Mouse (Mus musculus) kidney, adult 18-20 months (tissue): Measurements from ENCODE around the gene Myo3a.

ENCODE experiments used
- DNase-seq: peaks from one replicate; pipeline ENCODE4 v3.0.0; 2021

Myo3a gene

DNA sequence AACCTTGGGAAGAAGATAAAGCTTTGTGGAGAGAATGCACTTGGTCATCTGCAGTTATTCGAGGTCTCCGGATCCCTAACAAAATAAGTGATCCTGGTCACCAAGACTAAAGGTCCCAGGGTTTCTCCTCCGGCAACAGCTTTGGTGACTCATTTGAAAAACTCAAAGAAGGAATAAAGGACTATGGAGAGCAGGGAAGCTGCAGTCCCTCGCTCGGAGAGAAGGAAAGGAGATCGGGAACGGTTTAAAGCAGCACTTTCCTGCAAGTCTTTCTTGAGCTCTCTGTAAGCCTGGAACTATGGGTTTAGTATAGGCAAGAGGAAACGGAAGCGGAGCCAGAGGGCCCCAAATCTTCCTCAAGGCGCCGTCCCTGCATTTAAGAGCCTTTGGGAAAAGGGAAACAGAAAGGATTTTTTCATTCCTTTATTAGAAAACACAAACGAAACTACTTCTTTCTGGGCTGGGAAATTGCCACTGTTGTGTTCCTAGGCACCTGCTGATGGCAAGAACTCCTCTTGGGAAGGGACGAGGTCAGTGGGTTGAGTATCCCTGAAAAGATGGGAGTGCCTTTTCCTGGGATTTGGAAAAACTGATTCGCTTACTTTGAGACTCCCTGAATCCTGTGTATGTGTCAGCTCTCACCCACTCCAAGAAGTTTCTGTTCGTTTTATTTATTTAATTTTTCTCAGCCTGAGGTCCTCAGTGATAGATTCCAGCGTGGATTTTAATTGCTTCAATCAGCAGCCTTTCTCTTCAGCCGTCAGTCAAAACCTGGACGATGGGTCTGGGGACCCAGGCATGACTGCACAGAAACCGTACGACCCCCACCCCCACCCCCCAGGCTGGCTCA, 393.9 kb downstream of the Myo3a start:
- no peak for DNase-seq

DNA sequence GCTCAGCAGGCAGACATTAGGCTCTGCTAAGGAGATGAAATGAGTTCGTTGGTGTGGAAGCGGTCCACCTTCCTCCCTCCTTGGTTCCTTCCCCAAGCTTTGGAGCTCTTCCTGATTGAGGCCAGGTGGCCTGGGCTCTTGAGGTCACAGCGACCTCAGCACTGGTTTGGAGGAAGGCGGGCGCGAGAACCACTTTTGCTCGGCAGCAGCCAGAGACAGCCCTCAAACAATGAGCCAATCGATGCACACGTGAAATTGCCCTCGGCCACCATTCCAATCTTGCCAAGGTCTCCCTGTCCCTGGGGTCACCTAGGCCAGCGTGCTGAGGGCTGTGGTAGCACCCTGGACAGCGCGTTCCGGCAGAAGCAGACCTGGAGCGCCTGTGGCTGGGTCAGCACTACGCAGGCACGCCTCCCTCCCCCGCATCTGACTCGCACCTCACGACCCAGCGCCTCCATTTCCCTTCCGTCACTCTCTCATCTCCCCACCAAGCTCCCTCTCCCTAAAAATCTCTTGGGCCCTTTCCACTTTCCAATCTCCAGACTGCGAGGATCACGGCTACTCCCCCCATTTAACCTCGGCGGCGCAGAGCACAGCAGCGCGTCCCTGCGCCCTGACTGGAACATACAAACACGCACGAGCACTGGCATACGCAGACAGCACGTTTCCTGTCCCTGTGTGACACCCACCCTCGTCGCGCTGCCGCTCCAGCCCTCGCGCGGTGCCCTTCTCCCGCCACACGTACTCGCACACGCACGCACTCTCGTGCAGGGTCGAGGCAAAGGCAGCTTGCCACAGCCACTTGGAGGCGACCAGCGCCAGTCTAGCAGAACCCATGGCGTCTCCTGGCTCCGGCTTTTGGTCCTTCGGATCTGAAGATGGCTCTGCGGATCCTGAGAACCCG, 394.8 kb downstream of the Myo3a start, which contains the start of gene Gad2:
Gene Gad2 (plus strand): TSS at position 378 of the 904 bp plus-strand sequence.
- DNase-seq, result peak; percentile 10

DNA sequence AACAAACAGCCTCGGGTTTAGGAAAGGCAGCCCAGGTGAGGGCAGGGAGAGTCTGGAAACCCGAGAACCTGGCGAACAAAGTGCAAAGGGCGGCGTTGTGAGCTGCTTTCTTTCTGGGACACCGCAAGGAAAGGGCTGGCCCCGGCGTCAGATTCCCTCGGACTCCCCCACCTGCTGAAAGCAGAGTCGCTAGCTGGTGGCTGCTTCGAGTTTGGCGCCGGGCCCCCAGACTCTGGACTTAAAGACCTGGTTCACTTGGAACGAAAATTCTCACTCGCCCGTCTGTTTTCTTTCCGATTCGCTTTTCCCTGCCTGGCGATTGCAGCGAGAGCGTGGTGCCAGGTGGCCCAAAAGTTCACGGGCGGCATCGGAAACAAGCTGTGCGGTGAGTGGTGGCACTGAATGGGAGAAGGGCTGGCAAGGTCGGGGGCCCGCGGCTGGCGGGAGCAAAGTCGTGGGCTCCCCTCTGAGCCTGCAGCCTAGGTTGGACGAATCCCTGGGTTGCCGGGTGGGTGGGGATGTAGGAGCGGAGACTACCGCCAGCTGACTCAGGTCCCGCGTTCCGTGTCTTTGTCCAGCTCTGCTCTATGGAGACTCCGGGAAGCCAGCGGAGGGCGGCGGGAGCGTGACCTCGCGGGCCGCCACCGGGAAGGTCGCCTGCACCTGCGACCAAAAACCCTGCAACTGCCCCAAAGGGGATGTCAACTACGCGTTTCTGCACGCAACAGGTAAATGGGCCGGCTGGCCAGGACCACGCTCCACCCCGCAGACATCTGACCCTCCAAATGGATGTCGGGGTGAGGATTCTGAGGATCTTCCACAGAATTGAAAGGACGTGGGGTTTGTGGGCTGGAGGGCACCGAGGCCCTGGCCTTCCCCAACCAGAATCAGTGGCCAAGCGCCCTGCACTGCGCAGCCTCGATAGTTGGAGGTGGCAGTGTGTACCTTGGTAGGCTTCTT, 396.1 kb downstream of the Myo3a start:
- peak; percentile 15 for DNase-seq

DNA sequence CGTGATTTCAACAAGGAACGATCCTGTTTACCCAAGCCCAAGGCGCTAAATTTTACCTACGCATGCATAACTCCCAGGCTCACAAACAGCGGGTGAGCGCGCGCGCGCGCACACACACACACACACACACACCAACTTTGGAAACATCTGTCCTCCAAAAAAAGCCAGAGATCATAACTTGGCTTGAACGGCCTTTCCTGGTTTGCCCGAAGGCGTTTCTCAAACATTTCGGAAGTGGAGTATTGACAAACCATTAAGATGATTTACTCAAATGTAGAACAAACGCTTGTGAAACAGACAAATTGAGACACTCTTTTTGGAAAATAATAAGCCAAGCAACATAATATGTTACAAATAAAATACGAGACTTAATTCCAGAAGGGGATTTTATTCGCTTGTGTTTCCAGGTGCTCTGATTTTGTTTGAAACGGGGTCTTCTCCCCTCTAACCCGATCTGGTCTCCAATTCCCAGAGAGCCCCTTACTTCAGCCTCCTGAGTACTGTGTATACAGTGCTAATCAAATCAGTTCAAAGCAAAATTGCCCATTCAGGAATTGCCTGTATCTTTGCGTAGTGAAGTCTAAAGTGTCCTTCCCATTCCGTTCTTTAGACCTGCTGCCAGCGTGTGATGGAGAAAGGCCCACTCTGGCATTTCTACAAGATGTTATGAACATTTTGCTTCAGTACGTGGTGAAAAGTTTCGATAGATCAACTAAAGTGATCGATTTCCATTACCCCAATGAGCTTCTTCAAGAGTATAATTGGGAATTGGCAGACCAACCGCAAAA, 397.1 kb downstream of the Myo3a start:
- no peak for DNase-seq

DNA sequence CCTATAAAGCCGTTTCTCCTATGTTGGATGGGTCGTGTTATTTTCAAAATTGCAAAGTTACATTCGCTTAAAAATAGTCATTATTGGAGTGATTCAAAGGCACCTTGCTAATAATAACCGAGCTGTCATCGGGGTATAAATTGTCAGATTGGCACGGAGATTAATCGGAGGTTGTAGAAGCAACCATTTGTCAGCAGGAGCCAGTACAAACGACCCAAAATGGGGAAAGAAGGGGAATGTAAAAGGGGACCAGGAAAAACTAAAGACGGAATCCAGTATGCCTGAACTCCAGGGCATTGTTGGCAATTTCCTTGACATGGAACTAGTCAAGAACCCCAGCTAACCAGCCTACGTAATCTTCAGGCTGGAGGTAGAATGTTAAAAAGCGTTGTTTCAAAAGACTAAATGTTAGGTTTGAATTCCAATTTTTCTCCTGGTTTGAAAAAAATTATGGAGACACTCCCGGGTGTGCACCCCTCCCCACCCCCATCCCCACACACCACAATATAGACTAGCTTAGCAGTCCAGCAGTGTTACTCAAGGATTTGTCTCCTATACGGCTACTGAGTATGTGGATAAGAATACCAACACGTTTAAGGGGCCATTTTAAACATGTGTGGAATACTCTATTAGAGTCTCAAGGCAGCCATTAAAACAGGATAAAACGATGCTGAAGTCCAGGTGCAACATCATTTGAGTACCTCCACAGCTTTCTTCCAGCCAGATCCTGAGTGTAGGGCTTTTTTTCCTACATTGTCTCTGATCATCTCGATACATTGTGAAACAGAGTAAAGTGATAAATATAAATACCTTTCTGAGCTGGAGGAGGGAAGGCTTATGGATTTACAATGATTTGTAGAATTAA, 398.0 kb downstream of the Myo3a start:
- no peak for DNase-seq

DNA sequence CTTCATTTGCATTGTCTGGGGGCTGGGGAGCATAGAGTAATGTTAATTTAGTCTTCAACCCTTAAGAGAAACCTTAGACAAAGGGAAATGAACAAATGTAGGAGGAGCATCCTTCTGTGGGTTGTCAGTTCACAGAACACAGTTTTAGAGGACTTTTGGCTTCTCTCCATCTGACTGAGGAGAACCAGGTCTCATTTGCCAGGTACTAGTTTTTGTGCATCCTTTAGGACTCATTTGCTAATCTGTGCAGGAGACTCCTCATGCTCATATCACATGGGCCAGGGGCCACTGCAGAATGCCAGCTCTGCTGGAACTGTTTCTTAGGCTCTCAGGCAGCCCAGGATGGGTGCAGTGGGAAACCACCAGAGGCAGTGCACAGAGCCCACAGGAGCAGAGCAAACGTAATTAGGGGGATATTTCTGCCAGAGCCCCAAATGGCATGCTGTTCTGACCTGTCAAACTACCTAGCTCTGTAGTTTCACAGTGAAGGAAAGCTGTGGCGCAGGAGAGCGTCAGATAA, 399.9 kb downstream of the Myo3a start:
- no peak for DNase-seq

DNA sequence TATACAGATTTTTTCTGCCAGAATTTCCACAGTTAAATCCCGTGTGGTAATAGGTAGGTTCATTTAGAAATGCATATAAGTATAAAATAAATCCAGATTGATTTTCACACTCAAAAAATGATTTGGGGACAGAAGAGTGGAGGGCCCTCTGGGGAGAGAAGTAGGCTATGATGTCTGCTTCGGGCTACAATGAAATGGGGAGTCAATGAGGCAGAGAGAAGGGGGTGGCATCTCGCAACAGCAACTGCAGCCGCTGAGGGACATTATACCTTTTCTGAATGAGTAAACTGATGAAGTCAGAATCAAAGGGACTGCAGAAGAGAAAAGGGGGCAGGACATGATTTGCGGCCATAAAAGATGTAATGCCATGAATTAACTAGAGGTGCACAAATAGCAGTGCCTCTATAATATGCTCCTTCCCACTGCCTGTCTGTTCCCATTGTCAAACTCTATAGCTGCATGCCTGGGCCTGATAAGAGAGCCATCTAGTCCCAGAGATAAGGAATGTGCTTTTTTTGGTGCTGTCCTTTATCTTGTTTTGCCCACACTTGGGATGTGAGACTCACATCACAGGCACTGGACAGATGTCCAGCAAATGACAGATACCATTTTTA, 400.6 kb downstream of the Myo3a start:
- no peak for DNase-seq

DNA sequence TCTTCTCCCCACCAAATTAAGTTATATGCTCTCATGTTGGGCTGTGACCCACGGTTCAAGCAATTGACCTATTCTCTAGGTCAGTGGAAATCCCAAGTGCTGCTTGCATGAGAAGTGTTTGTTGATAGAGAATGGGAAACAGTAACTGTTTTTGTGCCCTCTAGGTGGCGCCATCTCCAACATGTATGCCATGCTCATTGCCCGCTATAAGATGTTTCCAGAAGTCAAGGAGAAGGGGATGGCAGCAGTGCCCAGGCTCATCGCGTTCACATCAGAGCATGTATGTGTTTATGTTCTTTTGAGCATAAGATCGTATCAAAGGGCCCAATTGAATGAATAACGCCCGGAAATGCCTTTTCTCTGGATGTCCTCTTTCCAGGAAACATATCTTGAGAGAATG, 407.5 kb downstream of the Myo3a start:
- DNase-seq, result no peak

DNA sequence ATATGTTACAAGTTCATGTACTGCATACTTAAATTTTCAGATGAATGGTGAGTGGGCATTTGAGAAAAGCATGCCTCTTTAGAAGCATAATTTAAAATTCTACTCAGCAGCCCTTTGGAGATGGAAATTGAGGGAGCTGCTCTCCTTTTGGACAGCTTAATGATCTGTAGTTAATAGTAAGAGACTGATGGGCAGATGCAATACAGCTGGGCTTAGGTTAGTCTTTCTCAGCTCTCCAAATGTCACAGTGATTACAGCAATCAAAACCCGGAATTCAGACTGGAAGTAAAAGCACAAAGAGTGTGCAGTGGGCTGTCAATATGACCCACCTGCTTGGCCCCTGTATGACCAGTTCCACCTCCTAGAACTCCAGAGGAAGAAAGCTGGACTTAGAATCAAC, 418.8 kb downstream of the Myo3a start:
- no peak for DNase-seq

DNA sequence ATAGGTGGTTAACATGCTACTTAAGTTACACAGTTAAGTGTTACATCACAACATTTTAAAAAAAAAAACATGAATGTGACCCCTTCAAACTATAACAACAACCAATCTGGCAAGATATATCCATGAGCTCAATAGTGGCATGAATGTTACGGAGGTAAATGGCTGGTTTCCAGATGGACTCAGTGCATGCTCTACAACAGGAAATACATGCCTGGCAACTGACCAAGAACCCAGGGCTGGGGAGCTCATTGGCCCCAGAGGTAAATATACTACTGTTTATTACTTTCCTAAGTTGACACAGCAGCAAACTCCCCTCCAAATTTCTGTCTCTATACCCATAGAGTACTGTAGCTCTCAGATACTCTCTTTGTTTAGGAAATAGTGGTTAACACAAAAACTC, 421.1 kb downstream of the Myo3a start:
- DNase-seq, result no peak

DNA sequence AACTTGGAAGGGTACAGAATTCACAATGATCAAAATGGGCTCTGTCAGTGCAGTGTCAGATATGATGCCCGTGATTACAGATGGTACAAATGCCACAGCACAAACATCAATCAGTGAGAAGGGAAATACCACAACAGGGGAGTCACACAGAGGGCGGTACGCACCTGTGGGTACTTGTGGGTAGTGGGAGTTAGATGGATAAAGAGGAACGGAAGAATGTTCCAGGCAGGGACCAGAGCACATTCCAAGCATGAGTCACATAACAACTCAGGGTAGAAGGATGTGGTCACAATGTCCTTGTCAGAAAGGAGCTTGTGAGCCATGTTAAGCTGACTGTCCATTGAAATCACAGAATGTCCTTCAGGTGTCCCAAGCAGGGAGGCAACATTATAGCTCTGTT, 424.5 kb downstream of the Myo3a start:
- no peak for DNase-seq

DNA sequence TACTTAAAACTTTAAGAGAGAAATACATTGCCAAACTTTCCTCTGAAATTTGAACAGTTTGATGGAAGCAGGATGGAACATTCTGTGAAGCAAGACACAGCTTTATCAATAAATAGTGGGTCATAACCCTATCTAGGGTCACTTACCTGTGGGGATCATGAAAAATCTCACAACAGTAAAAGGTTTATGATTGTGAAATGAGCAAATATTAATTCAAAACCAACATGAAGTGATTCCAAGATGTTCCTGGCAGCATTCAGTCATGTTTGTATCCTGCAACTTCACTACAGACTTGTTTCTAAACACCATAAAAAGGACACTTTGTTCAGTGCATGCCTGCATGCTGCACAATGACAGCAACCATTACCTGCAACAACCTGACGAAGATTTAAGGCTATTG, 436.4 kb downstream of the Myo3a start:
- no peak for DNase-seq
